19 mouse cellular contexts compared by ENCODE assay signal in the genomic region with DNA sequence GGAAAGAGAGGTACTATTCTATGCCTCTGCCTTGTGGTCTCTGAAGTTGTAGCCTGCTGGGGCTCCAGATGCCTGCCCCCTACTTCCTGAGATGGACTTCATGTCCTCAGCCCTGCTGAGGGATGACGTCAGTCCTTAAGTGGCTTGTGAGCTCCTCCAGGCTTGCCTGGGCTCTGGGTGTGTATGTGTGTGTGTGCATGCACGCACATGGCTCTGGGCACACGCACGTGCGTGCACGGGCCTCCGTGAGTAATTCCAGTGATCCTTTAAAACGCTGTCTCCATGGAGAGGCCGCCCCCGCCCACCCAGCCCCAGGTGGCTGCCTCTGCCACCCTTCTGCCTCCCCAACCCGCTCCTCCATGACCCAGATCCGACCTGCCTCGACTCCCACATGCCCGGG.
"Had no signal": no experiment of that assay in that cellular context is flagged by ENCODE, and none has a peak within 500 bp of the region (broad histone marks: within the 10 kb centered on the region; RNA-seq: fewer than 3 reads in every experiment).

No protein-coding gene starts in this region.

- H3K27me3 ChIP-seq: midbrain, embryonic 15.5 days had no signal

- H3K4me3 ChIP-seq: left cerebral cortex, adult 2 months; limb, embryonic 10.5 days; limb, embryonic 13.5 days; liver, embryonic 12.5 days; liver, embryonic 15.5 days; midbrain, embryonic 12.5 days; midbrain, embryonic 15.5 days; neural tube, embryonic 12.5 days; neural tube, embryonic 15.5 days had no signal

- DNase-seq: kidney, adult 18-20 months; kidney, adult 9 months; kidney, postnatal 14 days; kidney, postnatal 4 days; layer of hippocampus, postnatal 36 days; liver; lung, adult 18-20 months; lung, postnatal 14 days; thymus, adult 18-20 months; thymus, postnatal 36 days had no signal

- H3K36me3 ChIP-seq: limb, embryonic 10.5 days; limb, embryonic 13.5 days; liver, embryonic 12.5 days; liver, embryonic 15.5 days; midbrain, embryonic 12.5 days; midbrain, embryonic 15.5 days; neural tube, embryonic 12.5 days; neural tube, embryonic 15.5 days had no signal

- H3K4me1 ChIP-seq: liver, embryonic 12.5 days; liver, embryonic 15.5 days had no signal

- H3K9me3 ChIP-seq: limb, embryonic 10.5 days; limb, embryonic 13.5 days; liver, embryonic 12.5 days; liver, embryonic 15.5 days; midbrain, embryonic 12.5 days; midbrain, embryonic 15.5 days; neural tube, embryonic 12.5 days; neural tube, embryonic 15.5 days had no signal
